Mouse (Mus musculus): Measurements from ENCODE around the gene Cul9. TPM values are rescaled to one million over a fixed set of nuclear protein-coding genes. Genes with fewer than 3 reads are reported as not detected.
"Not testable (repeated sequence)": the region's sequence is repeated elsewhere in the genome, so short reads cannot be mapped to it uniquely, and the experiment has no call there.

Gene Cul9
- polyA plus RNA-seq, 1 experiment from 2014 or later, result 9.8 TPM

GRCm38 (mm10) chr17:46574535-46574934, 28.3 kb upstream of the Cul9 start:
- Histone ChIP-seq H3K4me3 (replicated peaks) (no peak overlapping the region), H3K9ac (no peak overlapping the region), H3K27ac (no peak overlapping the region), H3K9me3 (no peaks in the 10 kb centered on the region), H3K27me3 (no peaks in the 10 kb centered on the region), H3K4me1 (no peaks in the 10 kb centered on the region), H3K36me3 (replicated peaks) (peaks cover 88% of the 10 kb centered on the region), H3K4me2 (no peak overlapping the region)
- ATAC-seq (ENCODE audit: low FRiP score), result no peak
- 96% methylated on average over 7 of the region's 7 CpGs for WGBS

DNA sequence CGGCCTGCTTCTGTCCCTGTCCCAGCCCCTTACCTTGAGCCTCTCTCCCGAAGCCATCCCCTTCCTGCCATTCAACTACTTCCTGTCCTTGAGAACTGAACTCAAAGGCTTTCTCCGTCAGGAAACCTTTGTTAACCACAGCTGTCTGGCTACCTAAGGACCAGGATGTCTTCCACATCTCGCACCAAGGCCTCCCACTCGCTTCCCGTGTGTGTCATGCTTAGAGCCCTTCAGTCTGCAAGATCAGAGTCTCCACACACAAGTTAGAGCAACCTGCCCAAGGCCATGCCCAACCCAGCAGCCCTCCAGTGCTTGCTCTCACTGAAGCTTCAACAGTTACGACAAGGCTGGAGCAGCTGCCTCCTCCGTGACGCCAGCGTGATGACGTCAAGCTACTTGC, 24.8 kb upstream of the Cul9 start:
- Histone ChIP-seq H3K4me3 (replicated peaks) (no peak overlapping the region), H3K27ac (no peak overlapping the region), H3K4me2 (no peak overlapping the region), H3K9me3 (no peaks in the 10 kb centered on the region), H3K27me3 (no peaks in the 10 kb centered on the region), H3K36me3 (replicated peaks) (peaks cover 91% of the 10 kb centered on the region), H3K9ac (no peak overlapping the region), H3K4me1 (no peaks in the 10 kb centered on the region)
- no peak for ATAC-seq (ENCODE audit: low FRiP score)
- 89% methylated on average over 11 of the region's 11 CpGs for WGBS

- Histone ChIP-seq H3K27ac (no peak overlapping the region), H3K4me1 (peaks cover 16% of the 10 kb centered on the region), H3K4me3 (replicated peaks) (no peak overlapping the region), H3K4me2 (no peak overlapping the region), H3K27me3 (no peaks in the 10 kb centered on the region), H3K9ac (no peak overlapping the region), H3K9me3 (no peaks in the 10 kb centered on the region), H3K36me3 (replicated peaks) (peaks cover 7% of the 10 kb centered on the region)
- no peak for ATAC-seq (ENCODE audit: low FRiP score)
- WGBS, result 90% methylated on average over 6 of the region's 6 CpGs
Measured at GRCm38 (mm10) chr17:46559146-46559545, 13.0 kb upstream of the Cul9 start.

- Histone ChIP-seq H3K27ac (no peak overlapping the region), H3K36me3 (replicated peaks) (no peaks in the 10 kb centered on the region), H3K27me3 (no peaks in the 10 kb centered on the region), H3K4me2 (no peak overlapping the region), H3K4me1 (peaks cover 26% of the 10 kb centered on the region), H3K4me3 (replicated peaks) (no peak overlapping the region), H3K9me3 (no peaks in the 10 kb centered on the region), H3K9ac (no peak overlapping the region)
- ATAC-seq (ENCODE audit: low FRiP score), result no peak
- WGBS, result 87% methylated on average over 5 of the region's 5 CpGs
Measured at GRCm38 (mm10) chr17:46558151-46558550, 12.0 kb upstream of the Cul9 start.

DNA sequence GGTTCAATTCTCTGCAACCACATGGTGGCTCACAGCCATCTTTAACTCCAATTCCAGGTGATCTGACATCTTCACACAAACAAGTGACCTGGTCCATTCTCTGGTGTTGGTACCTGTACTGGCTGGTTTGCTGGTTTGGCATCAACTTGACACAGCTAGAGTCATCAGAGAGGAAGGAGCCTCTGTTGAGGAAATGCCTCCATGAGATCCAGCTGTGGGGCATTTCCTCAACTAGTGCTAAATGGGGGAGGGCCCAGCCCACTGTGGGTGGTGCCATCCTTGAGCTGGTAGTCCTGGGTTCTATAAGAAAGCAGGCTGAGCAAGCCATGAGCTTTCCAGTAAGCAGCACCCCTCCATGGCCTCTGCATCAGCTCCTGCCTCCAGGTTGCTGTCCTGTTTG, 11.1 kb upstream of the Cul9 start:
- not testable (repeated sequence) for ATAC-seq (ENCODE audit: low FRiP score); H3K9me3 ChIP-seq; H3K36me3 ChIP-seq (replicated peaks); H3K9ac ChIP-seq; H3K4me3 ChIP-seq (replicated peaks); H3K27ac ChIP-seq; H3K27me3 ChIP-seq
- peak overlapping the region; percentile 96; the same call in 1 of the 2 replicates for H3K4me2 ChIP-seq
- peaks cover 34% of the 10 kb centered on the region for H3K4me1 ChIP-seq

DNA sequence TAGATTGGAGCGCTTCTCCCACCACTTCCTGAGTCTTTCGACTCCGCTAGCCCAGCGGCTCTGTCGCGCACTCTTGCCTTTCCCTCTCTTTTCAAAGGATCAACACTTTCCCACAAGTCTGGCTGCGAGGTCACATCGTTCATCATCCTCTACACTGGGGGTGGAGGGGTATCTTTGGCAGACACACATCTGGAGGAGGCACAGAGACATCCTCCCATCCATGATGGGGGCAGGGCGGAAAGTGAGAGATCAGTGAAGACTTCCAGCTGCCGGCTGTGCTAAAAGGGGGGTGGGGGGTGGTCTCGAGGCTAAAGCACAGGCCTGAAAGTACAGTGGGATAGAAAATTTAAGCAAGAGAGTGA, 10.4 kb upstream of the Cul9 start:
- Histone ChIP-seq H3K4me2 (peak overlapping the region; percentile 96), H3K4me3 (replicated peaks) (peak overlapping the region; percentile 98), H3K4me1 (peaks cover 36% of the 10 kb centered on the region), H3K36me3 (replicated peaks) (peaks cover 7% of the 10 kb centered on the region), H3K27ac (peak overlapping the region; percentile 92), H3K27me3 (no peaks in the 10 kb centered on the region), H3K9me3 (no peaks in the 10 kb centered on the region), H3K9ac (peak overlapping the region; percentile 99)
- peak; percentile 18 for ATAC-seq (ENCODE audit: low FRiP score)
- under 1% methylated on average over 11 of the region's 11 CpGs for WGBS

GRCm38 (mm10) chr17:46555673-46556583, 9.7 kb upstream of the Cul9 start, which contains the start of gene Srf:
TSS of gene Srf (minus strand) at chr17:46556175.
- peak; percentile 95 for ATAC-seq (ENCODE audit: low FRiP score)
- Histone ChIP-seq H3K4me1 (peaks cover 36% of the 10 kb centered on the region), H3K27ac (peak within 1 kb of the TSS; percentile 92), H3K4me3 (replicated peaks) (peak within 1 kb of the TSS; percentile 98), H3K9ac (peak within 1 kb of the TSS; percentile 99), H3K27me3 (no peaks in the 10 kb centered on the region), H3K4me2 (peak within 1 kb of the TSS; percentile 96), H3K36me3 (replicated peaks) (peaks cover 14% of the 10 kb centered on the region), H3K9me3 (no peaks in the 10 kb centered on the region)
- WGBS, result under 1% methylated on average over 83 of the region's 87 CpGs

DNA sequence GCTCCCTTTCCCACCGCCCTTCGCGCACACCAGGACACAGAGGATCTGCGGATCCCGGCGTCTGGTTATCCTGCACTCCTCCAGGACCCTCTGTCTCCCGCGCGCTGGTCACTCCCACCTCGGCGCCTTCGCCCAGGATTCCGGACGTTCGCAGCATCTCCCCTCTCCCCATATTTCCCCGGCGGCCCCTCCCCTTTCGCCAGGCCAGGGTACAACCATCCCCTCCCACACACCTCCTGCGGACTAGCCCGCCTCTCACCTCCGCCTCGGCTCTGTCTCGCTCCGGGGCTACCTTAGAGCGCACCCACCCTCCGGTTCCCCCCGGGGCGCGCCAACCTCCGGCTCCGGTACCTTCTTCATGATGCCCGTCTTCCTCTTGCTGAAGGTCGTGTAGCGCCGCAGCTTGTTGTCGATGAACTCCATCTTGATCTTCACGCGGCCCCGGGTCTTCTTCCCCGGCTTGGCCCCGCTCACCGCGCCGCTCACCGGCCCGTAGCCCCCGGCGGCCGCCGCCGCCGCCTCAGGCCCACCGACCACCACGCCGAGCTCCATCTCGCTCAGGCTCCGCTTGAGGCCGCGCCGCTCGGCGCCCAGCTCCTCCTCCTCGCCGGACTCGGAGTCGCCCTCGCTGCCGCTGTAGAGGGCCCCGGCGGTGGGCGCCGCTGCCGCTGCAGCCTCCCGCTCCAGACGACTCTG, 8.9 kb upstream of the Cul9 start:
- H3K4me1 ChIP-seq, result peaks cover 36% of the 10 kb centered on the region
- H3K36me3 ChIP-seq (replicated peaks), result peaks cover 22% of the 10 kb centered on the region
- WGBS, result under 1% methylated on average over 75 of the region's 75 CpGs
- ATAC-seq (ENCODE audit: low FRiP score), result peak; percentile 14
- peak overlapping the region; percentile 92 for H3K27ac ChIP-seq
- peak overlapping the region; percentile 98 for H3K4me3 ChIP-seq (replicated peaks)
- H3K9me3 ChIP-seq, result no peaks in the 10 kb centered on the region
- peak overlapping the region; percentile 99 for H3K9ac ChIP-seq
- H3K4me2 ChIP-seq, result peak overlapping the region; percentile 96
- no peaks in the 10 kb centered on the region for H3K27me3 ChIP-seq

DNA sequence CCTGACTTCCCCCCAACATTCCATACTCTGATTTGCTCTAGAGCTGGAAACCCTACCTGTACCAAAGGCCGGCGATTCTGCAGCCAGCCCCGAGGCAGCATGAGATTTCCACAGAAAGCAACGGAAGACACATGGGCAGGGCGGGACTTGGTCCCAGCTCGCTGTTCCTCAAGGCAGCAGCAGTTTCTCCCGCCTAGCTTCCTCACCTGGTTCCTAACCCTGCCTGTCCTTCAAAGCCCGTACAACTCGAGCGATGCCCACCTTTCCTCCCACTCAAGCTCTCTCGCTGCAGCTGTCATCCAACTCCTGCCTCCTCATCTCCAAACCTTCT, 8.4 kb upstream of the Cul9 start:
- ATAC-seq (ENCODE audit: low FRiP score), result no peak
- H3K36me3 ChIP-seq (replicated peaks), result peaks cover 26% of the 10 kb centered on the region
- 2% methylated on average over 11 of the region's 11 CpGs for WGBS
- H3K4me1 ChIP-seq, result peaks cover 36% of the 10 kb centered on the region
- peak overlapping the region; percentile 92; the same call in 1 of the 2 replicates for H3K27ac ChIP-seq
- peak overlapping the region; percentile 99 for H3K9ac ChIP-seq
- no peaks in the 10 kb centered on the region for H3K27me3 ChIP-seq
- peak overlapping the region; percentile 98 for H3K4me3 ChIP-seq (replicated peaks)
- peak overlapping the region; percentile 96 for H3K4me2 ChIP-seq
- H3K9me3 ChIP-seq, result no peaks in the 10 kb centered on the region

DNA sequence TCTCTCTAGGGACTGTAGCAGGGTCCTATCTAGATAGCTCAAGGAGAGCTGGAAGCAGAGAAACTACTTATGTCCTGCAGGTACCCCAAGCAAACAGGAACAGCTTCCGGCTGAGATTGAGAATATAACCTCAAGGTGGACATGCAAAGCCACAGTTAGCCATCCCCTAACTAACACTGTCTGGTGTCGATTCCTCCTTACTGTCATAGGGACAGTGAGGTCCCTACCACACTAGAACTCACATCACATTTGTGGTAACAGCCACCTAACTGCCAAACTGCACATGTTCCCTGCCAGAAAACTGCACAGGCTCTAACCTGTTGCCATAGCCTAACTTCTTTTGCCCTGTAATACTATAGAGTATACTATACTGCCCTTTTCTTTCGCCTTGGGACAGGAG, 7.7 kb upstream of the Cul9 start:
- H3K4me3 ChIP-seq (replicated peaks), result peak overlapping the region; percentile 98
- no peaks in the 10 kb centered on the region for H3K9me3 ChIP-seq
- 78% methylated on average over 3 of the region's 3 CpGs for WGBS
- H3K27ac ChIP-seq, result no peak overlapping the region
- peak overlapping the region; percentile 96 for H3K4me2 ChIP-seq
- H3K36me3 ChIP-seq (replicated peaks), result peaks cover 31% of the 10 kb centered on the region
- ATAC-seq (ENCODE audit: low FRiP score), result no peak
- H3K4me1 ChIP-seq, result peaks cover 36% of the 10 kb centered on the region
- peak overlapping the region; percentile 99 for H3K9ac ChIP-seq
- H3K27me3 ChIP-seq, result no peaks in the 10 kb centered on the region

DNA sequence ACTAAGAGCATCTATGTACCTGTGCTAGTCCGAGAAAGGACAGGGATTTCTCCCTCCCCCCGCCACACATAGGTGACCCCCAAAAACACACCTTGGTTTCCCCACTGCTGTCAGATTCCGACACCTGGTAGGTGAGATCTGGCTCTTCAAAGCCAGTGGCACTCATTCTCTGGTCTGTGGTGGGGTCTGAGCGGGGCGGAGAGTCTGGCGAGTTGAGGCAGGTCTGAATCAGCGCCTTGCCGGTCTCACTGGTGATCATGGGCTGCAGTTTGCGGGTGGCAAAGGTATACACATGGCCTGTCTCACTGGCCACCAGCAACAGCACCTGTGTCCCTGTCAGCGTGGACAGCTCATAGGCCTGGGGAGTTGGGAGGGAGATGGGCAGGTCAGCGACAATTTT, 7.3 kb upstream of the Cul9 start:
- Histone ChIP-seq H3K4me3 (replicated peaks) (peak overlapping the region; percentile 98), H3K27me3 (peaks cover 3% of the 10 kb centered on the region; the same call in 1 of the 2 replicates), H3K4me2 (peak overlapping the region; percentile 96), H3K9ac (peak overlapping the region; percentile 50), H3K27ac (peak overlapping the region; percentile 87), H3K36me3 (replicated peaks) (peaks cover 35% of the 10 kb centered on the region), H3K9me3 (no peaks in the 10 kb centered on the region), H3K4me1 (peaks cover 36% of the 10 kb centered on the region)
- 48% methylated on average over 11 of the region's 11 CpGs for WGBS
- no peak for ATAC-seq (ENCODE audit: low FRiP score)

DNA sequence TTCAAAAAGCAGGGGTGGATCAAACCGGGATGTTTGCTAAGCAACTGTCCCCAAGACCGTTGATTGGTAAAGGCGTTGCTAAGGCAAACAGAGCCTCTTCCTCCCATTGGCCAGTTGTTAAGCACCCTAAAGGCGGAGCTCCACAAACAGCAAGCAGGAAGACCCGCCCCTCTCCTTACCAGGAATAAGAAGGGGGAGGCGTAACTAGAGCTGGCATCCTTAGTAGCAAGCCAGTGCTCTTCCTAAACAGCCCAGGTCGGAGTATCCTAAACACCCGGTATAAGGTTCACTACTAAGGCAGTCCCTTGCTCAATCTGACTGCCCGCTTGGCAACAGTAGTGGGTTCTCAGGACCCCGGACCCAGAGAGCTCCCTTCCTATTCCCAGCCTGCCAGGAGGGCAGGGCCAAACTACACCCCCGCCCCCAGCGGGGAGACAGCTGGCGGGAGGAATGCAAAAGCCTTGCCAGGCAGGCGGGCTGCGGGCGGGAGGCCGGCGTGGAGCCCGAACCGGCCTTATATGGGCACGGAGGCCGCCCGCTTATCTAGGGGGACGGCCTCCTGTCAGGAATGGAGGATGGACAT, 6.7 kb upstream of the Cul9 start:
- WGBS, result 1% methylated on average over 24 of the region's 24 CpGs
- Histone ChIP-seq H3K4me1 (peaks cover 36% of the 10 kb centered on the region), H3K36me3 (replicated peaks) (peaks cover 40% of the 10 kb centered on the region), H3K4me2 (peak overlapping the region; percentile 96), H3K27me3 (peaks cover 6% of the 10 kb centered on the region; the same call in 1 of the 2 replicates), H3K9me3 (no peaks in the 10 kb centered on the region), H3K9ac (peak overlapping the region; percentile 50), H3K4me3 (replicated peaks) (peak overlapping the region; percentile 98), H3K27ac (peak overlapping the region; percentile 87)
- ATAC-seq (ENCODE audit: low FRiP score), result peak; percentile 80

All from forebrain, embryonic 12.5 days (tissue).